Mouse (Mus musculus): ENCODE data around the gene Apba3. TPM values are rescaled to one million over a fixed set of nuclear protein-coding genes. Genes with fewer than 3 reads are reported as not detected.
A peak's percentile ranks its signal among the peaks of the same experiment; 100 is the strongest.

Gene Apba3
- polyA plus RNA-seq, 1 experiment from 2014 or later = 36.2 TPM

DNA sequence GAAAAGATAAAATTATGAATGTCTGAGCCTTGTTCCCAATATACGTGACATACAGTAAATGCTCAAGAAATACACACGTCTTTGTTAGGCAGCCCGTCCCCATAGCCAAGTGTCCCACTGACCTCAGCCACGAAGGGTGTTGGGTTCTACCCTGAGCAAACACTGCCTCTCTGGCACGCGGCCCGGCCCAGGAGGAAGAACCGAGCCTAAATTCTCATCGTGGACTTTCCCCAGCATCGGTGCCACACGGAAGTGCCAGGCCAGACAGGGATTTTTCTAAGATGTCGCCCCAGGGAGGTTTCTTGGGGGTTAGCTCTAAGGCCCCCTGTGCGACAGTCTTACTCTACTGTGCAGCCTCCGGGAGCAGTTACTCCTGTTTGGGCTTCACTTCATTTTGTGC lies 23.1 kb downstream of the Apba3 start:
- Histone ChIP-seq H3K27ac (ENCODE audit: low read depth, low read length) (no peak overlapping the region), H3K9ac (ENCODE audit: low read length) (no peak overlapping the region), H3K27me3 (ENCODE audit: control insufficient read depth, insufficient read depth, low read length) (peaks cover 26% of the 10 kb centered on the region), H3K4me2 (ENCODE audit: low read depth, low read length, severe bottlenecking) (no peak overlapping the region), H3K4me1 (replicated peaks; ENCODE audit: control insufficient read depth, insufficient read depth, low read length) (peaks cover 17% of the 10 kb centered on the region; the same call in 1 of the 2 replicates), H3K4me3 (ENCODE audit: low read depth, low read length) (no peak overlapping the region), H3K9me3 (ENCODE audit: control insufficient read depth, low read length) (no peaks in the 10 kb centered on the region), H3K36me3 (ENCODE audit: control insufficient read depth, insufficient read depth, low read length) (no peaks in the 10 kb centered on the region)
- WGBS = 62% methylated on average over 14 of the region's 14 CpGs
- DNase-seq (ENCODE audit: low spot score) = no peak
- no peak for ATAC-seq (replicated peaks; ENCODE audit: low FRiP score)

- H3K4me1 ChIP-seq (replicated peaks; ENCODE audit: control insufficient read depth, insufficient read depth, low read length) = peaks cover 18% of the 10 kb centered on the region; the same call in 1 of the 2 replicates
- H3K9ac ChIP-seq (ENCODE audit: low read length) = no peak overlapping the region
- H3K27ac ChIP-seq (ENCODE audit: low read depth, low read length) = no peak overlapping the region
- no peak for DNase-seq (ENCODE audit: low spot score)
- no peaks in the 10 kb centered on the region for H3K9me3 ChIP-seq (ENCODE audit: control insufficient read depth, low read length)
- no peak overlapping the region for H3K4me3 ChIP-seq (ENCODE audit: low read depth, low read length)
- no peak overlapping the region for H3K4me2 ChIP-seq (ENCODE audit: low read depth, low read length, severe bottlenecking)
- no peak for ATAC-seq (replicated peaks; ENCODE audit: low FRiP score)
- peaks cover 20% of the 10 kb centered on the region for H3K27me3 ChIP-seq (ENCODE audit: control insufficient read depth, insufficient read depth, low read length)
- 13% methylated on average over 24 of the region's 24 CpGs for WGBS
- no peaks in the 10 kb centered on the region for H3K36me3 ChIP-seq (ENCODE audit: control insufficient read depth, insufficient read depth, low read length)
Observed at GRCm38 (mm10) chr10:81290698-81291460, 24.1 kb downstream of the Apba3 start.

GRCm38 (mm10) chr10:81291511-81292104 lies 24.8 kb downstream of the Apba3 start, which contains the start of gene Tjp3:
TSS of gene Tjp3 (minus strand) at chr10:81291581.
- H3K9me3 ChIP-seq (ENCODE audit: control insufficient read depth, low read length) = no peaks in the 10 kb centered on the region
- ATAC-seq (replicated peaks; ENCODE audit: low FRiP score) (no peak), DNase-seq (ENCODE audit: low spot score) (no peak)
- H3K27me3 ChIP-seq (ENCODE audit: control insufficient read depth, insufficient read depth, low read length) = peaks cover 20% of the 10 kb centered on the region
- peaks cover 18% of the 10 kb centered on the region; the same call in 1 of the 2 replicates for H3K4me1 ChIP-seq (replicated peaks; ENCODE audit: control insufficient read depth, insufficient read depth, low read length)
- H3K36me3 ChIP-seq (ENCODE audit: control insufficient read depth, insufficient read depth, low read length) = no peaks in the 10 kb centered on the region
- H3K9ac ChIP-seq (ENCODE audit: low read length) = no peak within 1 kb of the TSS
- no peak within 1 kb of the TSS for H3K4me2 ChIP-seq (ENCODE audit: low read depth, low read length, severe bottlenecking)
- peak within 1 kb of the TSS; percentile 82; the same call in 1 of the 2 replicates for H3K4me3 ChIP-seq (ENCODE audit: low read depth, low read length)
- H3K27ac ChIP-seq (ENCODE audit: low read depth, low read length) = no peak within 1 kb of the TSS
- WGBS = 81% methylated on average over 9 of the region's 9 CpGs

DNA sequence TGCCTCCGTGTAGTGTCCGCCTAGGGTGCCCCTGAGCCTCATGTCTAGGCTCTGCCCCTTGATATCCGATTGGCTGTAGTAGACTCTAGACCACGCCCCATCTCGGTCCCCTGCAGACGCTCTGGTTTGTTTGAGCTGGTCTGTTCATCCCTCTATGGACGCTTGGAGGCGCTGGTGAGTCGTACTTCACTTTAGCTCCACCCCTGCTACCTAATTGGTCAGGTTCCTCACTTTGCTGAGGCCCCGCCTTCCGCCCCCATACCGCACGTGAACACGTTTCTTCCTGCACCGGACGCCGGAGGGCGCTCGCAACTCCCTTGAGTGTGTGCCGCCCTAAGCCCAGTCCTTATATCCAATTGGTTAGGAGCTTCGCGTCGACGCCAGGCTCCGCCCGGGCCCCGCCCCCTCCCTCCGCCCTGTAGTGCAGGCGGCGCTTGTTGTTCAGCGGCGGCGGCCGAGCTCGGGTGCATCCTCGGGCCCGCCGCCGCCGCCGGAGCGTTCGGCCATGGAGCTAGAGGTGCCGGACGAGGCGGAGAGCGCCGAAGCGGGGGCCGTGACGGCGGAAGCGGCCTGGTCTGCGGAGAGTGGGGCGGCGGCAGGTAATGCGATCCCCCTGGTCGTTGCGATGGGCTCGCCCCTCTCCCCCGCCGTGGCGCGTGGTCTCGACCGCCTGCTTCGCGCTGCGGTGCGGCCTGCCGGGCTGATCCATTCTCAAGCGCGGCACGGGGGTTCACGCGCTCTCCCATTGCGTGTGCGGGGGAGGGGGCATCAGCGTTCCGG lies 26.0 kb downstream of the Apba3 start, which contains the start of gene Pip5k1c:
TSS of gene Pip5k1c (plus strand) at position 410 of the 780 bp plus-strand sequence.
- peak; percentile 94 for ATAC-seq (replicated peaks; ENCODE audit: low FRiP score)
- no peaks in the 10 kb centered on the region for H3K9me3 ChIP-seq (ENCODE audit: control insufficient read depth, low read length)
- under 1% methylated on average over 80 of the region's 80 CpGs for WGBS
- peak within 1 kb of the TSS; percentile 65; the same call in 1 of the 2 replicates for H3K27ac ChIP-seq (ENCODE audit: low read depth, low read length)
- peak within 1 kb of the TSS; percentile 82 for H3K4me3 ChIP-seq (ENCODE audit: low read depth, low read length)
- peak within 1 kb of the TSS; percentile 95 for H3K4me2 ChIP-seq (ENCODE audit: low read depth, low read length, severe bottlenecking)
- peak within 1 kb of the TSS; percentile 90 for H3K9ac ChIP-seq (ENCODE audit: low read length)
- H3K4me1 ChIP-seq (replicated peaks; ENCODE audit: control insufficient read depth, insufficient read depth, low read length) = peaks cover 20% of the 10 kb centered on the region; the same call in 1 of the 2 replicates
- peak; percentile 100 for DNase-seq (ENCODE audit: low spot score)
- H3K27me3 ChIP-seq (ENCODE audit: control insufficient read depth, insufficient read depth, low read length) = peaks cover 20% of the 10 kb centered on the region
- no peaks in the 10 kb centered on the region for H3K36me3 ChIP-seq (ENCODE audit: control insufficient read depth, insufficient read depth, low read length)

GRCm38 (mm10) chr10:81293334-81294030 lies 26.7 kb downstream of the Apba3 start:
- no peaks in the 10 kb centered on the region for H3K9me3 ChIP-seq (ENCODE audit: control insufficient read depth, low read length)
- no peak for DNase-seq (ENCODE audit: low spot score)
- peaks cover 20% of the 10 kb centered on the region for H3K27me3 ChIP-seq (ENCODE audit: control insufficient read depth, insufficient read depth, low read length)
- WGBS = 6% methylated on average over 25 of the region's 25 CpGs
- peak overlapping the region; percentile 90 for H3K9ac ChIP-seq (ENCODE audit: low read length)
- peak; percentile 1; the same call in 1 of the 2 replicates for ATAC-seq (replicated peaks; ENCODE audit: low FRiP score)
- peak overlapping the region; percentile 65; the same call in 1 of the 2 replicates for H3K27ac ChIP-seq (ENCODE audit: low read depth, low read length)
- H3K36me3 ChIP-seq (ENCODE audit: control insufficient read depth, insufficient read depth, low read length) = no peaks in the 10 kb centered on the region
- peak overlapping the region; percentile 95 for H3K4me2 ChIP-seq (ENCODE audit: low read depth, low read length, severe bottlenecking)
- H3K4me1 ChIP-seq (replicated peaks; ENCODE audit: control insufficient read depth, insufficient read depth, low read length) = peaks cover 20% of the 10 kb centered on the region; the same call in 1 of the 2 replicates
- peak overlapping the region; percentile 82 for H3K4me3 ChIP-seq (ENCODE audit: low read depth, low read length)

GRCm38 (mm10) chr10:81294442-81294841 lies 27.7 kb downstream of the Apba3 start:
- 70% methylated on average over 8 of the region's 8 CpGs for WGBS
- no peak for ATAC-seq (replicated peaks; ENCODE audit: low FRiP score)
- H3K9me3 ChIP-seq (ENCODE audit: control insufficient read depth, low read length) = no peaks in the 10 kb centered on the region
- peaks cover 20% of the 10 kb centered on the region; the same call in 1 of the 2 replicates for H3K4me1 ChIP-seq (replicated peaks; ENCODE audit: control insufficient read depth, insufficient read depth, low read length)
- peaks cover 19% of the 10 kb centered on the region for H3K27me3 ChIP-seq (ENCODE audit: control insufficient read depth, insufficient read depth, low read length)
- peak overlapping the region; percentile 95 for H3K4me2 ChIP-seq (ENCODE audit: low read depth, low read length, severe bottlenecking)
- H3K27ac ChIP-seq (ENCODE audit: low read depth, low read length) = no peak overlapping the region
- DNase-seq (ENCODE audit: low spot score) = no peak
- peak overlapping the region; percentile 8; the same call in 1 of the 2 replicates for H3K9ac ChIP-seq (ENCODE audit: low read length)
- peak overlapping the region; percentile 5; the same call in 1 of the 2 replicates for H3K4me3 ChIP-seq (ENCODE audit: low read depth, low read length)
- no peaks in the 10 kb centered on the region for H3K36me3 ChIP-seq (ENCODE audit: control insufficient read depth, insufficient read depth, low read length)

GRCm38 (mm10) chr10:81295185-81295584 lies 28.4 kb downstream of the Apba3 start:
- Histone ChIP-seq H3K4me3 (ENCODE audit: low read depth, low read length) (no peak overlapping the region), H3K9ac (ENCODE audit: low read length) (no peak overlapping the region)
- 91% methylated on average over 6 of the region's 6 CpGs for WGBS

More at GRCm38 (mm10) chr10:81295185-81295584, 28.4 kb downstream of the Apba3 start:
- DNase-seq (ENCODE audit: low spot score) (no peak), ATAC-seq (replicated peaks; ENCODE audit: low FRiP score) (no peak)
- Histone ChIP-seq H3K27ac (ENCODE audit: low read depth, low read length) (no peak overlapping the region), H3K27me3 (ENCODE audit: control insufficient read depth, insufficient read depth, low read length) (peaks cover 13% of the 10 kb centered on the region), H3K36me3 (ENCODE audit: control insufficient read depth, insufficient read depth, low read length) (no peaks in the 10 kb centered on the region), H3K9me3 (ENCODE audit: control insufficient read depth, low read length) (no peaks in the 10 kb centered on the region), H3K4me1 (replicated peaks; ENCODE audit: control insufficient read depth, insufficient read depth, low read length) (peaks cover 20% of the 10 kb centered on the region; the same call in 1 of the 2 replicates), H3K4me2 (ENCODE audit: low read depth, low read length, severe bottlenecking) (no peak overlapping the region)

Data from forebrain, embryonic 11.5 days (tissue).